Mouse (Mus musculus): ENCODE data around the gene Dnah1.

Dnah1 gene

DNA sequence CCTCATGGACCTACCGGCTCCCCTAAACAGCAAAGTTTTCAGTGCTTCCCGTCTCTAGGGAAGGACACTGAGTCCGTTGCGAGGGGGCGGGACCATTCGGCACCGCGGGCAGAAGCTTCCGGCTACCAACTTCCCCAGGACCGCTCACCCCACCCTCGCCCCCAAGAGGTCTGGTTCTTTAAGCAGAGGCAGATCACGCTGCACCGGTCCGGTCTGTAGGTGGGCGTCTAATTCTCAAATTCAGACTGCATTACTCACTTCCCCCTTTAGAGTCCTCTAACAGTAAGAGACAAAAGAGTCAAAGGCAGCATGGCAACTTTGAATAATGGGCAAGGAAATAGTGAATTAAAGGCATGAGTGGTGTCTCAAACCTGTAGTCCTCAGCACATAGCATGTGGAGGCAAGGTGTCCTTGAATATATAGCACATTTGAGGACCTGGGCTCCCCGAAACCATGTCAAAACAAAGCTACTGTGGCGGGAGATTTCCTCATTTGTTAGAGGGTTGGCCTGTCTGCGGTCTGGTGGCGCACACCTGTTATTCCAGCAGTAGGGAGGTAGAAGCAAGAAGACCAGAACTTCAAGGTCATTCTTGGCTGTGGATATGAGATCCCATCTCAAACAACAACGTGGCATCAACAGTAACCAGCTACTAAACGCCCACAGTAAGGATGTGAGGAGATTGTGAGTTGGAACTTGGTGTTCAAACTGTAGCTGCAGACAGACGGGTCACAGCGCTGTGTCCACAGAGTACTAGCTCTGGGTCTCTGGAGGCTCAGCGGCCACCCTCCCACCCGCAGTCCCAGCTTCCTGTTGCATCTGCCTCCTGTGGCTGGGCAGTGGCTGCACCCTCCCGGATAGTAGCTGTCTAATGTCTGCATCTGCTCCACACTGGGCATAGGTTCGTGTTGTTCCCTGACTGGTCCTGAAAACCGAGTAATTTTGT lies at the start of gene Dnah1:
Gene Dnah1 (minus strand): TSS at position 48 of the 944 bp plus-strand sequence.
- no peak for DNase-seq

- no peak for DNase-seq
Observed at GRCm38 (mm10) chr14:31369377-31369776, 45.7 kb upstream of the Dnah1 start.

GRCm38 (mm10) chr14:31367951-31368350 lies 44.3 kb upstream of the Dnah1 start:
- no peak for DNase-seq

- peak; percentile 79 for DNase-seq
Observed at GRCm38 (mm10) chr14:31365350-31365749, 41.7 kb upstream of the Dnah1 start.

DNA sequence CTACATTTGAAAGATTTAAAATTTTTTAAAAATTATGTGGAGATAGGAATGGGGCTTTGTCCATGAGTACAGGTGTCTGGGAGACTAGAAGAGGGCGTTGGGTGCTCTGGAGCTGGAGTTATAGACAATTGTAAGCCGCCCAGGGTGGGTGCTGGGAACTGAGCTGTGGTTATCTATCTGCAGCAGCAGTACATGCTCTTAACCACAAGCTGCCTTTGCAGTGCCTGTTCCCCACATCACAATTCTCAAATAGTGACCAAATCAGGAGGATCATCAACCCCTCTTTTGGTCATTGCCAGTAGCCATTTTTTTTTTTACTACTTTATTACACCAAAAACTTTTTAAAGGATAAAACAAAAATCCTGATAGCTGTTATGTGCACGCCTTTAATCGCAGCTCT lies 40.9 kb upstream of the Dnah1 start:
- DNase-seq: no peak

- no peak for DNase-seq
Observed at GRCm38 (mm10) chr14:31362236-31362635, 38.5 kb upstream of the Dnah1 start.

DNA sequence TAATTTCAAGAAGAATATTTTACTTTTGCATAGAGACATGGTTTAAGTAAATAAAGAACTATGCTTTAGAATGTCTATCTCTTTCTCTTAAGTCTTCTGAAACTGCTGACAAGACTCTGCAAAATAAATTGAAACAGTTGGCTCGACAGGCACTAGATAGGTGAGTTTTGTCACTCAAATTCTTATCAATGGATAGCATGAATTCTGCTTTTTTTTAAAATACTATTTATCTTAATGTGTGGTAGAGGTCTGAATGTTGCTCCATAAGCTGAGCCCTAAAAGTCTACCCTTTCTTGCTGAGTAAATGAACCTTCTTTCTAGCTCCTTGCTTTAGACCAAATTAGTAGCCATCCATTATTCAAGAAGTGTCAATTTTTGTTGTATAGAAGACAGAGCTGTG lies 21.7 kb upstream of the Dnah1 start:
- no peak for DNase-seq

- DNase-seq: no peak
Observed at GRCm38 (mm10) chr14:31343241-31343640, 19.5 kb upstream of the Dnah1 start.

DNA sequence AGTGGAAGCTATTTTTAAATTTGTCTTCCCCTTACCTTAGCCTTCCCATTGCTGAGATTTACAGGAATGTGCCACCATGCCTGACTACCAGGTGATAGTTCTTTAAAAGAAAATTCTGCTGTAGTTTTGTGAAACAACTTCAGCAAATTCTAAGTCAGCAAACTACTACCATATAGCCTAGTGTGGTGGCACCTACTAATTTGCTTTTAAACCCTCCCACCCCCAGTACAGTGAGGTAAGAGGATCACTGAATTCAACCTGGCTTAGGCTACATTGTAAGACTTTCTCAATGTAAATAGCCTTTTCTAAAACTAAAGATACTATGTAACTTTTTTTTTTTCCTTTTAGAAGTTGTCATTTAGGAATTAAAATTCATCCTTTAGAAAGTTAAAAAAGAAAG lies 14.3 kb upstream of the Dnah1 start:
- DNase-seq: no peak

DNA sequence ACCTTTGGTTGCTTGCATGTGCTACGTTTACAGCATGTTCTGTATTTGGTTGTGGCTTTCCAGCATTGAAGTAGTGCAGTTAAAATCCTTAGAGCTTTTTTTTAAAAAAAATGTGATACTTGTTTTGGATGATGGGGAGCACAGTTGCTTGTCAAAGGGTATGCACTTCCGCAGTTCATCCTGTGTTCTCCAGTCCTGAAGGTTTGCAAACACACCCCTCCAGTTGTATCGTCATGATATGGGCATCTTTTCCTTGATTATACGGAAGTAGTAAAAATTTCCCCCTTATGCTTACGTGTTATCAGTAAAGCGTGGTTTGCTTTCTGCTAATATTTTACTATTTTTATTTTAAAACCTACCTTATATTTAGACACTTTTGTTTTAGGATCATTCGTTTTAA lies 13.7 kb upstream of the Dnah1 start:
- no peak for DNase-seq

DNA sequence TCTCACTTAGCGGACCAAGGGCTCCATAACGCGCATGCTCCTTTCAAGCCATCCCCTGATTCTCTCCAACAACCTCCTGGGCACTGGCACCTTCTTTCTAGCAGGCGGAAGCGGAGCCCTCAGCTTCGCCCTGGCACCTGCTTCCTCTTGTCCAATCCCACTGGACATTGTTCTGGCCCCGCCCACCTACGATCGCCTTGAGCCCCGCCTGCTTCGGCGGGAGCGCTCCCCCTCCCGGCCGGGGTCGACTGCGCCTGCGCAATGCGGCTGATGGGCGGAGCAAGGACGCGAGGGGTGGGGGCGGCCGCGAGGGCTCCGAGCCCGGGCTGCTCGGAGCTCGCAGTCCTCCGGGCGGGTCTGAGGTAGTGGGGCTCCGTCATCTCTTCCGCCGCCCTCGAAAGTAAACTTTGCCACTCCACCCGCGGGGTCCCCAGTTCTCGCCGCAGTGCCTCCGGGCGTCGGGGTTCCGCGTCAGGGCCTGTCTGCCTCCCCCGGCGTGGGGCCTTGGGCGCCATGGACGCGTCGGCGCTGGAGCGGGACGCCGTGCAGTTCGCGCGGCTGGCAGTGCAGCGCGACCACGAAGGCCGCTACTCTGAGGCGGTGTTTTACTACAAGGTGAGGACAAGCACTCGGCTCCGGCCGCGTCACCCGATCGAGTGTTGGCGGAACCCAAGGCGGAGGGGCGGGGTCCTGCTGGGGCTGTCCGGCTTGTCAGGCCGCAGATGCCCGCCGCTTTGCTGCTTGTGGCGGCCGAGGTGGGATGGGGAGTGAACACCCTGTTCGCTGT lies 12.9 kb upstream of the Dnah1 start, which contains the start of gene Capn7:
Gene Capn7 (plus strand): TSS at position 270 of the 787 bp plus-strand sequence.
- peak; percentile 99 for DNase-seq

GRCm38 (mm10) chr14:31335765-31336164 lies 12.1 kb upstream of the Dnah1 start:
- no peak for DNase-seq

GRCm38 (mm10) chr14:31330957-31331356 lies 7.3 kb upstream of the Dnah1 start:
- DNase-seq: no peak

GRCm38 (mm10) chr14:31329741-31330140 lies 6.0 kb upstream of the Dnah1 start:
- no peak for DNase-seq

DNA sequence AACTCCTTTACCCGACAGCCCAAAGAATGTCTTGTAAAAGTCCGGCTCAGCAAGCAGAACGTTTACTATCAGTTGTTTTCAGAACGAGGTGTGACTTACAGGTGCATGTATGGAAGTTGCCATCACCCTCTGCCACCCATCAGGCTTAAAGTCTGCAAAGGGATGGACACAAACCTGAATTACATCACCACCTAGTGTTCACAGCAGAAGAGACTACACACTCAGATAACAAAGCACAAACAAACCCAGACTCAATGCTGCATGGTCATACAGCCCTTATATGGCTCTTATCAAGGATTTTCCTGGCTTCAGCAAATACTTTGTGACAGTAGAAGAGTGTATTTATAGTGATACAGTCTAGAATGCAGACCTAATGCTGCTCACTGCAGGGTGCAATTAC lies 4.0 kb upstream of the Dnah1 start:
- DNase-seq: no peak

- DNase-seq: no peak
Observed at GRCm38 (mm10) chr14:31327196-31327595, 3.5 kb upstream of the Dnah1 start.

DNA sequence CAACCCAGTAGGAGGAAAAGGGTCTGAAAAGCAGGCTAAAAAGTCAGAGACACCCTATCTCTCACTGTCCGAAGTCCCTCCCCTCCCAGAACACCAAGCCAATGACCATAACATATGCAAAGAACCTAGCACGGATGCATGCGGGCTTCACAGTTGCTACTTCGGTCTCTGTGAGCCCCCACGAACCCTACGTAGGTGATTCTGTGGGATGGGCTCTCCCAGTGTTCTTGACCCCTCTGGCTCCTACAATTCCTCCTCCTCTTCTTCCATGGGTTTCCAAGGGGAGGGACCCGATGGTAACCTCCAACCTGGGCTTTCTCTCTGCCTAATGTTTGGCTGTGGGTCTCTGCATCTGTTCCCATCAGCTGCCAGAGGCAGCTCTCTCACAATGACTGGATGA lies 3.1 kb upstream of the Dnah1 start:
- no peak for DNase-seq

DNA sequence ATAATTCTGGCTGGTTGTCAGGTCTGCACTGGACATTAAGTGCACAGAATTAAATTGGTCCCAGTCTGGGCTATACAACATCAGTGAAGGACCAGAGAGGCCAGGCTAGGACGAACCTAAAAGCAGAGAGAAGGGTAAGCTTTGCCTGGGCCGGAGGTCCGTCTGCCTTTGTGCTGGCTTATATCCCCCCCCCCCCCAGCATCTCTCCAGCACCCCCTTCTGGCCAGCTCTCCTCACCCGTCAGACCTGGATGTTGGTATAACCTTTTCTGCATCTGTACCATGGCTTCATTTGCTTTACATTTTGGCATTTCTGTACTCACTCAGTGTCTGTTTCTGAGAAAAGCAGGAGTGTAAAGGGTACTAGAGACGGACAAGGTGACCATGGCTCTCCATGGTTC lies 1.9 kb upstream of the Dnah1 start:
- no peak for DNase-seq

GRCm38 (mm10) chr14:31324851-31325250 lies 1.2 kb upstream of the Dnah1 start:
- DNase-seq: no peak

GRCm38 (mm10) chr14:31323189-31323588 lies 507 bp downstream of the Dnah1 start:
- DNase-seq: no peak

GRCm38 (mm10) chr14:31322191-31322590 lies 1.5 kb downstream of the Dnah1 start:
- DNase-seq: no peak

- DNase-seq: no peak
Observed at GRCm38 (mm10) chr14:31321181-31321580, 2.5 kb downstream of the Dnah1 start.

GRCm38 (mm10) chr14:31319546-31319945 lies 4.2 kb downstream of the Dnah1 start:
- no peak for DNase-seq

DNA sequence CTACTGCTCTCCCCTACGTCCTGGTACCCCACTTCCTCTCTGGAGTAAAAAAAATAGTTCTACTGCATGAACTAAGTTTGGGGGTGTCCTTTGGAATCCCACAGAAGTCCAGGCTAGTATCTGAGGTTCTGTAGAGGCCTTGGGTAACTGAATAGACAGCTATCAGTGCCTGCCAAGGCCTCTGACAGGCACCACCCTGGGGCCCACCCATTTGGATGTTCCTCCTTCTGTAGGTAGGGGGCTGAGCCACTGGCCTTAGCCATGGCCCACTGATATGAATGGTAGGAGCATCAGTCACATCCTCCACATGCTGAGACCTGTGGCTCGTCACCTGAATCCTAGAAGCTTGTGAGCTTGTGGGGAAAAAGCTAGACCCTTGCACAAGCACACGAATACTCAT lies 5.9 kb downstream of the Dnah1 start:
- DNase-seq: no peak
